Mouse (Mus musculus) liver, adult 2 months (tissue): ENCODE results near the gene Dpyd.

Experiments used
- CTCF ChIP-seq: fragments of 200-500 bp; IDR thresholded peaks from 2 replicates; pipeline ENCODE4 v1.5.1; 2011; ENCODE audit warnings: low read depth, low read length, control low read depth
- POLR2A ChIP-seq: fragments of 200-500 bp; IDR thresholded peaks from 2 replicates; pipeline ENCODE4 v1.6.1; 2011; ENCODE audit warnings: low read length, control low read depth; ENCODE audit not compliant: insufficient read depth; ENCODE audit errors: extremely low read depth

DNA sequence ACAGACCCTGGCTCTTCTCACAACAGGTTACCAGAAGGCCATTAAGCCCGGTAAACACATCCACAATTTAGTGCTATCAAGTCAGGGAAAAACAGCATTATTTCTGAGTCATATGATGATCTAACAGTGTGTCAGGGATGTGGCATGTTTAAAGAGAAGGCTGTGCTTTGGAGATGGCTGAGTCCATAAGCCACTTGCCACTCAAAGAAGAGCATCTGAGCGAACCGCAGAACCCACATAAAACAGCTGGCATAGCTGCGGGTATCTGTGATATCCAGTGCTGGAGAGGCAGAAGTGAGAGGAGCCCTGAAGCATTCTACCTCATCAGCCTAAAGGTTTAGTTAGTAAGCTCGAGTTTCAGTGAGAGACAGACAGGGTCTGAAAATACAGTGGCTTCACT, 581.1 kb downstream of the Dpyd start:
- no peak for TF ChIP-seq POLR2A
- TF ChIP-seq CTCF: no peak
